Mouse (Mus musculus): ENCODE measurements around the gene Hspa5.
A peak's percentile ranks its signal among the peaks of the same experiment; 100 is the strongest.
"Not testable (repeated sequence)": the region's sequence is repeated elsewhere in the genome, so short reads cannot be mapped to it uniquely, and the experiment has no call there.

The Hspa5 gene

GRCm38 (mm10) chr2:34771368-34772226, at the start of gene Hspa5:
TSS of gene Hspa5 (plus strand) at chr2:34771970.
- DNase-seq = peak; percentile 98 to 99

GRCm38 (mm10) chr2:34725269-34725668, 46.5 kb upstream of the Hspa5 start:
- no peak for DNase-seq

- DNase-seq = no peak
Measured at GRCm38 (mm10) chr2:34727045-34727728, 44.6 kb upstream of the Hspa5 start.

- DNase-seq = no peak
Measured at GRCm38 (mm10) chr2:34736626-34737025, 35.1 kb upstream of the Hspa5 start.

GRCm38 (mm10) chr2:34737911-34738310, 33.9 kb upstream of the Hspa5 start:
- DNase-seq = no peak

GRCm38 (mm10) chr2:34739684-34740391, 31.9 kb upstream of the Hspa5 start:
- DNase-seq = no peak

GRCm38 (mm10) chr2:34741390-34742159, 30.2 kb upstream of the Hspa5 start:
- no peak for DNase-seq

GRCm38 (mm10) chr2:34742675-34743074, 29.1 kb upstream of the Hspa5 start:
- DNase-seq = no peak

DNA sequence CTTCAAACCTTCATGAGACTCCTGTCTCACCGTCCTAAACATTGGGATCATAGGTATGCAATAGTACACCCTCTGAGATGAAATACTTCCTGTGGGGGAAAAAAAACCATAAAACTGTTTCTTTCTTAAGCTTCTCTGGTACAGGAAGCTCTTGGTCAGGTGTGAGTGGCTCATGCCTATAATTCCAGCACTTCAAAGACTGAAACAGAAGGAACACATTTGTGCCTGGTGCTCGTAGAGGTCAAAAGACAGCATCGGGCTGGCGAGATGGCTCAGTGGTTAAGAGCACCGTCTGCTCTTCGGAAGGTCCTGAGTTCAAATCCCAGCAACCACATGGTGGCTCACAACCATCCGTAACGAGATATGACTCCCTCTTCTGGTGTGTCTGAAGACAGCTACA, 27.3 kb upstream of the Hspa5 start:
- DNase-seq = no peak

DNA sequence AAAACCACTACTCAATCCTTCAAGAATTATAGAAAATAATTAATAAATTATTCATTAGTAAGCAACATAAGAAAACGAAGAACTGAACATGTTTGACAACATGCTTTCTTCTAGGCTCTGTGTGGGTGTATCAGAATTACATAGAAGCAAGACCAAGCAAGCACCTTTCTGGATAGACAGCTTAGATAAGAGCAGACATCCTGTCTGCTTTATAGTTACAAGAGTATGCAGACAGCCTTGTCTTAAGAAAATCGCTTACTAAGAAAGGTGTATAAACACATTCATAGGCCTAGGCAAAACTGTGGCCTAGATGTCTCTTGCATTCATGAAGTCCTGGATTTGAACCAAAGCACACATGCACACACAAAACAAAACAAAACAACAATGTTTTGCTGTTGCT, 26.1 kb upstream of the Hspa5 start:
- DNase-seq = no peak

DNA sequence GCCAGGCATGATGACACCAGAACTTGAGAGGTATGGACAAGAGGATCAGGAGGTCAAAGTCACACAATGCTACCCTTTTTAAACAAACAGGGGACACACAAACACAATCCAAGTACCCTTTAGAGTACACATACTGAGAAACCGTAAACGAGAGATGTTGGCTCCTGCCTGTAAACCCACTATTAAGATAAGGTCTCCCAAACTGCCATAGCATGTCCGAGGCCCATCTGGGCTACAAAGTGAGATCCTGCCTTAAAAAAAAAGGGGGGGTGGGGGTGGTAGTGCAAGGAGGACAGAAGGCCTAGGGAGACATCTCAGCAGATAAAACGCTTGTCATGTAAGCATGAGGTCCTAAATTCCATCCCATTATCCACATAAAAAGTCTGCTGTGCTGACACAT, 23.3 kb upstream of the Hspa5 start:
- no peak for DNase-seq

- DNase-seq = no peak
Measured at GRCm38 (mm10) chr2:34750245-34750644, 21.5 kb upstream of the Hspa5 start.

DNA sequence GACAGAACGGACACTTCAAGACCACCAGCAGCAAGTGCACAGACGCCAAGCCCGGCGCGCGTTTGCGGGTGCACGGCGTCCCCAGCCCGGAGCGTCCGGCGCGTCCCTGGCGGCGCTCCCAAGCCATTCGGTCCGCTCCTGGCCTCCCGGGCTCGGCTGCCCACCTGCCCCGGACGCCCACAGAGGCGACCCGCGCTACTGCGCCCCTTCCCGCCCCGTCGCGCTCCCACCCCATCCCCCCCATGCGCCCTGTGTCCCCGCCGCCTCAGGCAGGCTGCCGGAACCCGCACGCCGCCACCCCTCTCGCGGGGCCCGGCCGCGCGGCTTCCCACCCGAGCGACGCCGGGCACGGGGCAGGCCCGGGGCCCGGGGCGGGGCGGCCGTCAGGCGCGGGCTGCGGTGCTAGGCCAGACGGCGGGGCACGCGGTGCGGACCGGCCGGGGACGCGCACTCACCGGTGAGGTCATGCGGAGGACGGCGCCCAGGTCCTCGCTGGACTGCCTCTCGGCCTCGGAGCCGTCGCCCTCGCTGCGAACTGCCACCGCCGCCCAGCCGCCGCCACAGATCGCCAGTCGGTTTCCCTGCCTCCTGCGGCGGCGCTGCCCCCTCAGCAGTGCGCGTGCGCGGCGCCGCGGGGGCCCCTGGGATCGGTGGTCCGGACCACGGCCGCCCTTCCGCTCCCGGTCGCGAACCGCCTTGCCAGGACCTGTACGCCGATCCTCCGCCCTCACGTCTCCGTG, 17.8 kb upstream of the Hspa5 start:
- DNase-seq = peak; percentile 84 to 90

DNA sequence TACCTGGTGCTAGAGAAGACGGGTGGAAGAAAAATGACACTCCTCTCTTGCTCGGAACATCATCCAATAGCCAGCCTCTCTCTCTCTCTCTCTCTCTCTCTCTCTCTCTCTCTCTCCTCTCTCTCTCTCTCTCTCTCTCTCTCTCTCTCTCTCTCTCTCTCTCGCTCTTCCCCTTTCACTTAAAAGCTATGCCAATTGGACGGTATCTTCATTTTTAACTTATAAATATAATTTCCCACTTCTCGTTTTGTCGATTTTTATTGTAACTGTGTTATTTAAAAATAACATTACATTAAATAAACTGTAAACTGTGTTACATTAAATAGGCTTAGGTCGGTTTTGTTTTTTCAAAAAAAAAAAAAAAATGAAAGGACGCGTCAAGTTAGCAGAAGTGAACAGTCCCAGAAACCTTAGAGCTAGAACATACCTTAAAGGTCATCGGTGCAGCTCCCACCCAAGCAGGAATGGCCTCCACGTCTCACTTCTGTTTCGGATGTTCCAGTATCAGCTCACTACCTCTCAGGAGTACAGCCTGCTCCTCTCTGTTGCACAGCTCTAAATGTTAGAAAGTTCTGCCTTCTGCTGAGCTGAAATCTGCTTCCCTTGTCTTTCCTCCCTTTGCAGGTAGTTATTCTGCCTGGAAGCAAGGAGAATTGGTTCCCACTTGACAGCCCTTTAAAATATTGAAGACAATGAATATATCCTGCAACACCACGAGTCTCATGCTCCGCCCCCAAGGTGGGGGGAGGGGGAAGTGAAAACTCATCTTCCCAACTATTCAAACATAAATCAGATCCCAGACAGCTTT, 17.0 kb upstream of the Hspa5 start, which contains the start of gene Gapvd1:
Gapvd1 (minus strand) TSS at position 682 of the 808 bp plus-strand sequence.
- DNase-seq = peak; percentile 26 to 31

GRCm38 (mm10) chr2:34757341-34757740, 14.4 kb upstream of the Hspa5 start:
- DNase-seq = no peak

GRCm38 (mm10) chr2:34761272-34761671, 10.5 kb upstream of the Hspa5 start:
- DNase-seq = not testable (repeated sequence)

DNA sequence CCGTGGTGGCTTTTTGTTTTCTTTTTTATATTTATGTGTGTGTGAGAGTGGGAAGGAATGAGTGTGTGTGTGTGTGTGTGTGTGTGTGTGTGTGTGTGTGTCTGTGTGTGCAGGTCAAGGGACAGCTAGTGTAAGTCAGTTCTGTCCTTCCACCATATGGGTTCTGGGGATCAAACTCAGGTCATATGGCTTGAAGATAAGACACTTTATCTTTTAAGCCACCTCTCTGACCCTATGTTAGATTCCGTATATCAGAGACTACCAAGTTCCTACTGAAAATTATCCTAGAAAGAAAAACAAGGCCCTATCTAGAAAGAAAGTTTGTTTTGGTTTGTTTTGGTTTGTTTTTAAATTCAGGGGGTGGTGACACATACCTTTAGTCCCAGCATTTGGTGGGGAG, 9.6 kb upstream of the Hspa5 start:
- no peak for DNase-seq

DNA sequence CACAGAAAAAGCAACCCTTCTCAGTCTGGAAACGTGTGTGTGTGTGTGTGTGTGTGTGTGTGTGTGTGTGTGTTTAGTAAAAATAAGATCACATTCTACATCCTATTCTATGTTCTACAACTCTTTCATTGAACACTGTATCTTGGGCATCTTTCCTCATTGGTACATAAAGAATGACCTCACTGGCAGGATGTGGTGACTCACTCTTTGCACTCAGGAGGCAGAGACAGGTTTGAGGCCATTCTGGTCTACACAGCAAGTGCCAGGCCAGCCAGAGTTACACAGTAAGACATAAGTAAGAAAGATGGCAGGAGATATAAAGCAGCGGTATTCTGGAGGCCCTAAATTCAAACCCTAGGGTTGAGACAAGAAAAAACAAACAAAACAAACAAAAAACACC, 8.9 kb upstream of the Hspa5 start:
- no peak for DNase-seq

GRCm38 (mm10) chr2:34764801-34765200, 7.0 kb upstream of the Hspa5 start:
- DNase-seq = no peak

DNA sequence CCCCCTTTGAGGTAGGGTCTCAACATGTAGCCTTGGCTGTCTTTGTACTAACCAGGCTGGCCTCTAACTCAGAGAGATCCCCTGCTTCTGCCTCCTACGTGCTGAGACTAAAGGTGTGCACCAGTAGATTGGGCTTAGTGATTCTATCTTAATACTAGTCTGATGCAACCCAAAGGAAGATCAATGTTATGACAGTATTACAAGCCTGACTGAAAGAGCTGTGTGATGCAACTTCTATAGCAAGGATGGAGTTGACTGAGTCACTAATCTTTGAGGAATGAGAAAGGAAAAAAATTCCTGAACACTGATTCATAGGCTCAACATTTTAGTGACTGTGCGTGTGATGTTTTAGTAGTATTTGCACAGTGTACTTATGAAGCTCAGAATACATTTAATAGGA, 1.7 kb upstream of the Hspa5 start:
- no peak for DNase-seq

DNA sequence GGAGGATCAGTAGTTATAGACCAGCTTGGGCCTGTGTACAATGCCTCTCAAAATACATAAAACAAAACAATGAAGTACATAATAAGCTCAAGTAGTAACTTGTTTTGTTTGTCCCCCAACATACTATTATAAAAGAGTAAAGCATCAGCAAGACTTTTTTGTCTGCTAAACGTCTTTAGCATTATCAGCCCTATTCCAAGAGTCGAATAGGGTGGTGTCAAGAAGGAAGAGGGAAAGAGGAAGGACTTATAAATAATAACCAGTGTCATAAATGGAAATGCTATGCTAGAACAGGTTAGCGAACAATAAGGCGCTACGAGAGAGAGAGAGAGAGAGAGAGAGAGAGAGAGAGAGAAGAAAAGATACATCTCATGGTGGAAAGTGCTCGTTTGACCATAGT, 819 bp upstream of the Hspa5 start:
- no peak for DNase-seq

Measured in cerebellum, postnatal 36 days (tissue).